Mouse (Mus musculus) lung, postnatal 0 days (tissue): ENCODE measurements around the gene Rrp15. TPM values are rescaled to one million over a fixed set of nuclear protein-coding genes. Genes with fewer than 3 reads are reported as not detected.

Experiments used
- ATAC-seq: fragments of 200-750 bp; cut with Nextera tagmentation; 2 replicates; pipeline ENCODE4 v1.8.0; 2017; ENCODE audit warnings: moderate library complexity
- DNase-seq: peaks from one replicate; pipeline ENCODE4 v3.0.0-alpha.2; 2016; ENCODE audit warnings: low spot score
- H3K27ac ChIP-seq: fragments of 300-500 bp; sonication (generic); 2 replicates; pipeline ENCODE4 v1.5.1; 2014; ENCODE audit warnings: antibody characterized with exemption, mild to moderate bottlenecking, low read length, mixed read lengths
- H3K27me3 ChIP-seq: fragments of 300-500 bp; sonication (generic); replicated peaks from 2 replicates; pipeline ENCODE4 v1.6.1; 2014; ENCODE audit warnings: low read length, mixed read lengths; ENCODE audit not compliant: insufficient read depth
- H3K36me3 ChIP-seq: fragments of 300-500 bp; sonication (generic); 2 replicates; pipeline ENCODE4 v1.6.1; 2014; ENCODE audit warnings: low read length, mixed read lengths; ENCODE audit not compliant: insufficient read depth
- H3K4me1 ChIP-seq: fragments of 300-500 bp; sonication (generic); 2 replicates; pipeline ENCODE4 v1.6.1; 2014; ENCODE audit warnings: antibody characterized with exemption, low read depth, low read length, mixed read lengths; ENCODE audit not compliant: insufficient read depth
- H3K4me2 ChIP-seq: fragments of 300-500 bp; sonication (generic); replicated peaks from 2 replicates; pipeline ENCODE4 v1.6.1; 2014; ENCODE audit warnings: low read depth, mild to moderate bottlenecking, low read length, moderate library complexity, mixed read lengths
- H3K4me3 ChIP-seq: fragments of 300-500 bp; sonication (generic); 2 replicates; pipeline ENCODE4 v1.5.1; 2014; ENCODE audit warnings: low read depth, low read length
- H3K9ac ChIP-seq: fragments of 300-500 bp; sonication (generic); replicated peaks from 2 replicates; pipeline ENCODE4 v1.6.1; 2014; ENCODE audit warnings: low read depth, mild to moderate bottlenecking
- H3K9me3 ChIP-seq: fragments of 300-500 bp; sonication (generic); 2 replicates; pipeline ENCODE4 v1.6.1; 2016; ENCODE audit warnings: low read length, mixed read lengths
- CTCF ChIP-seq: IDR thresholded peaks from 2 replicates; pipeline ENCODE4 v1.5.1; 2016; ENCODE audit warnings: antibody characterized with exemption, mild to moderate bottlenecking
- EP300 ChIP-seq: IDR thresholded peaks from 2 replicates; pipeline ENCODE4 v1.6.1; 2016; ENCODE audit warnings: antibody characterized with exemption, mild to moderate bottlenecking, control low read depth
- WGBS: fragments of 180-500 bp; shearing (Covaris S2); extraction: QIAGEN DNeasy Blood & Tissue Kit; methylation state at CpG from one replicate; pipeline ENCODE4 v1.1.7; 2014; 5-methylcytosine and 5-hydroxymethylcytosine counted together
- polyA plus RNA-seq: library from polyadenylated mRNA; unstranded; fragments of >200 nt; fragmentation: Nextera tagmentation; extraction: Ambion mirVana; gene quantifications from 2 replicates; pipeline ENCODE4 v1.2.1, GENCODE M21; 2015

The Rrp15 gene
- polyA plus RNA-seq, 1 experiment from 2014 or later, result 21.8 TPM

GRCm38 (mm10) chr1:186682606-186683005 is 66.6 kb downstream of the Rrp15 start:
- H3K27me3 ChIP-seq, result no peaks in the 10 kb centered on the region
- no peak overlapping the region for H3K9ac ChIP-seq
- H3K4me1 ChIP-seq, result 0 out of 2 replicates have a peak, but pooled peaks cover 3% of the 10 kb centered on the region
- H3K9me3 ChIP-seq, result no peaks in the 10 kb centered on the region
- WGBS, result 33% methylated on average over 7 of the region's 7 CpGs
- ATAC-seq, result peak; percentile 31
- no peak overlapping the region for H3K4me2 ChIP-seq
- TF ChIP-seq CTCF (no peak), EP300 (no peak; the same call in 1 of the 2 replicates)
- H3K36me3 ChIP-seq, result no peaks in the 10 kb centered on the region
- no peak overlapping the region for H3K4me3 ChIP-seq
- DNase-seq, result peak; percentile 64
- no peak overlapping the region for H3K27ac ChIP-seq

- no peak overlapping the region for H3K9ac ChIP-seq
- H3K9me3 ChIP-seq, result no peaks in the 10 kb centered on the region
- H3K27ac ChIP-seq, result no peak overlapping the region
- H3K4me2 ChIP-seq, result no peak overlapping the region
- TF ChIP-seq EP300, result no peak
- no peak for TF ChIP-seq CTCF
- no peaks in the 10 kb centered on the region for H3K36me3 ChIP-seq
- no peak overlapping the region for H3K4me3 ChIP-seq
- peaks cover 3% of the 10 kb centered on the region; the same call in 1 of the 2 replicates for H3K4me1 ChIP-seq
- DNase-seq, result no peak
- WGBS, result 80% methylated on average over 12 of the region's 12 CpGs
- no peaks in the 10 kb centered on the region for H3K27me3 ChIP-seq
- ATAC-seq, result no peak
Measured at GRCm38 (mm10) chr1:186677614-186678013, 71.5 kb downstream of the Rrp15 start.

GRCm38 (mm10) chr1:186676199-186676598 is 73.0 kb downstream of the Rrp15 start:
- 68% methylated on average over 5 of the region's 5 CpGs for WGBS

GRCm38 (mm10) chr1:186675263-186675662 is 73.9 kb downstream of the Rrp15 start:
- TF ChIP-seq CTCF, result no peak
- no peak for TF ChIP-seq EP300
- Histone ChIP-seq H3K4me3 (no peak overlapping the region), H3K4me1 (peaks cover 3% of the 10 kb centered on the region; the same call in 1 of the 2 replicates), H3K9ac (no peak overlapping the region), H3K9me3 (no peaks in the 10 kb centered on the region), H3K4me2 (no peak overlapping the region), H3K27ac (0 out of 2 replicates have a peak overlapping the region, but pooled peaks have one; percentile 52), H3K36me3 (no peaks in the 10 kb centered on the region), H3K27me3 (no peaks in the 10 kb centered on the region)
- no peak for ATAC-seq
- no peak for DNase-seq
- WGBS, result 53% methylated on average over 6 of the region's 6 CpGs

More at GRCm38 (mm10) chr1:186676199-186676598, 73.0 kb downstream of the Rrp15 start:
- no peaks in the 10 kb centered on the region for H3K27me3 ChIP-seq
- H3K9me3 ChIP-seq, result no peaks in the 10 kb centered on the region
- H3K4me3 ChIP-seq, result no peak overlapping the region
- TF ChIP-seq CTCF (no peak), EP300 (no peak)
- no peak for DNase-seq
- no peak for ATAC-seq
- H3K27ac ChIP-seq, result no peak overlapping the region; the same call in 1 of the 2 replicates
- no peak overlapping the region for H3K4me2 ChIP-seq
- peaks cover 3% of the 10 kb centered on the region; the same call in 1 of the 2 replicates for H3K4me1 ChIP-seq
- no peaks in the 10 kb centered on the region for H3K36me3 ChIP-seq
- H3K9ac ChIP-seq, result no peak overlapping the region

GRCm38 (mm10) chr1:186674621-186675020 is 74.5 kb downstream of the Rrp15 start:
- DNase-seq, result peak; percentile 53
- no peaks in the 10 kb centered on the region for H3K36me3 ChIP-seq
- TF ChIP-seq CTCF, result no peak
- TF ChIP-seq EP300, result peak; percentile 51; the same call in 1 of the 2 replicates
- 42% methylated on average over 3 of the region's 3 CpGs for WGBS
- H3K9me3 ChIP-seq, result no peaks in the 10 kb centered on the region
- no peaks in the 10 kb centered on the region for H3K27me3 ChIP-seq
- peaks cover 3% of the 10 kb centered on the region; the same call in 1 of the 2 replicates for H3K4me1 ChIP-seq
- H3K4me3 ChIP-seq, result no peak overlapping the region
- H3K9ac ChIP-seq, result no peak overlapping the region
- H3K4me2 ChIP-seq, result no peak overlapping the region
- ATAC-seq, result peak; percentile 70
- H3K27ac ChIP-seq, result 0 out of 2 replicates have a peak overlapping the region, but pooled peaks have one; percentile 52

GRCm38 (mm10) chr1:186673166-186673565 is 76.0 kb downstream of the Rrp15 start:
- TF ChIP-seq EP300 (no peak), CTCF (no peak)
- 70% methylated on average over 4 of the region's 4 CpGs for WGBS

More at GRCm38 (mm10) chr1:186673166-186673565, 76.0 kb downstream of the Rrp15 start:
- Histone ChIP-seq H3K27ac (no peak overlapping the region), H3K36me3 (no peaks in the 10 kb centered on the region), H3K4me1 (peaks cover 3% of the 10 kb centered on the region; the same call in 1 of the 2 replicates), H3K4me2 (no peak overlapping the region), H3K9ac (no peak overlapping the region), H3K27me3 (no peaks in the 10 kb centered on the region), H3K9me3 (no peaks in the 10 kb centered on the region), H3K4me3 (no peak overlapping the region)
- ATAC-seq, result no peak
- no peak for DNase-seq

Other genes with a start within 250 kb of the Rrp15 start
- gene Tgfb2, start 43.4 kb downstream of the Rrp15 start, polyA plus RNA-seq, result 49.7 and 58.2 TPM in 2 replicates
- gene D1Pas1, start 218.1 kb upstream of the Rrp15 start, polyA plus RNA-seq, result not detected in 2 replicates